Mouse (Mus musculus): ENCODE measurements around the gene Vangl1. TPM values are rescaled to one million over a fixed set of nuclear protein-coding genes. Genes with fewer than 3 reads are reported as not detected.
"Not testable (repeated sequence)": the region's sequence is repeated elsewhere in the genome, so short reads cannot be mapped to it uniquely, and the experiment has no call there.

The Vangl1 gene
- polyA plus RNA-seq, 1 experiment from 2014 or later, result 15.1 TPM

DNA sequence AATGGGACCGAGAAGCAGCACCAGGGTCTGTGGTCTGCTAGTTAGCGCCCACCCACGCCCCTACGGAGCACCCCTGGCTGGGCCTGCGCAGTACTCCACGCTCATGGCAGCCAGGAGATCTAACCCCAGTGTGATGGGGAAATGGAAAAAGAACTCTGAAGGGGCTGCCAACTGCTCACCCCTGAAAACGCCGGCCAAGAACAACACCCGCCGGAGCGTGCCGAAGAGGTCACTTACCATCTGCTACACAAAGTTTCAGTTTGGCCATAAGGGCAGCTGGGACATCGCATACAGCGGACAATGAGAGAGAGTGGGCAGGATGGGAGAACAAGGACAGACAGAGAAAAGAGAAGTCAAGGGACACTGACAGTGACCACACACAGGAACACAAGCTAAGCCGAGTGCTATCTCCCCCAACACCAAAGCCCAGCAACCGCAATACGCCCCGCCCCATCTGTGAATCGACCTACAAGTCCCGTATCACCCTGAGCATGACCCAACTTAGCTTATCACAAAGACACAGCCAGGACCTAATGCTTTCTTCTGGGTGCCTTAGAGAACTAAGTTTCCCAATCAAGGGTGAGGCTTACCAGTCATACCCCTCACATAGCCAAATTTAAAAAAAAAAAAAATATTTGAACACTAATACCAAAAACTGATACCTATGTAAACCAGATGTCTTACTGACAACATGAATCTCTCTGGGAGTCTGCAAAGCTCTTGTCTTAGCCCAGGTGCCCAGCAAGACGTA, 38.8 kb downstream of the Vangl1 start:
- Histone ChIP-seq H3K9ac (no peak overlapping the region), H3K4me3 (replicated peaks) (no peak overlapping the region), H3K9me3 (no peaks in the 10 kb centered on the region), H3K4me1 (replicated peaks) (peaks cover 22% of the 10 kb centered on the region), H3K27ac (no peak overlapping the region), H3K4me2 (replicated peaks) (no peak overlapping the region), H3K27me3 (replicated peaks) (no peaks in the 10 kb centered on the region), H3K36me3 (peaks cover 14% of the 10 kb centered on the region)
- 87% methylated on average over 21 of the region's 21 CpGs for WGBS
- ATAC-seq, result peak; percentile 69; the same call in 1 of the 2 replicates

DNA sequence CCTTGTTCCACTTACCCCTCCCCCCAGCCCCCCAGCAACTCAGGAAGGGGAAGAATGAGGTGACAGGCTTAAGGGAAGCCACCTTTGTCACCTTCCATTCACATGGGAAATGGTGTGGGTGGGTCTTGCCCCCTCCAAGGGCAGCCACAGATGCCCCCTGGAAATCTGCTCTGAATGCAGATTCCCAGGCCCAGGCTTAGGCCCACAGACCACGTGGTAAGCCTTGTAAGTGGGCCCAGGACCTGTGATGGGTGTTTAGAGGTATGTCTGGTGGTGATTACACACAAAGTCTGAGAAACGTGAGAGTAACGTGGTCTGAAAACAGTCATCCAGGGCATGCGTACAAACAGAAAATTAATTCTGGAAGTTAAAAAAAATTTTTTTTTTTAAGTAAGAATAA, 39.6 kb downstream of the Vangl1 start:
- no peak for ATAC-seq
- no peak overlapping the region for H3K4me2 ChIP-seq (replicated peaks)
- 74% methylated on average over 4 of the region's 4 CpGs for WGBS

DNA sequence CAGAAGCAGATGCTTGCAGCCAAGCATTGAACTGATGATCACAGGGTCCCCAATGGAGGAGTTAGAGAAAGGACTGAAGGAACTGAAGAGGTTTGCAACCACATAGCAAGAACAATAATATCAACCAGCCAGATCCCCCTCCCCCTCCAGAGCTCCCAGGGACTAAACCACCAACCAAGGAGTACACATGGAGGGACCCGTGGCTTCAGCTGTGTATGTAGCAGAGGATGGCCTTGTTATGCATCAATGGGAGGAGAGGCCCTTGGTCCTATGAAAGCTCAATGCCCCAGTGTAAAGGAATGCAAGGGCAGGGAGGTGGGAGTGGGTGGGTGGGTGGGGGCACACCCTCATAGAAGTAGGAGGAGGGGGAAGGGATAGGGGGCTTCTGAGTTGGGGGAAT, 40.6 kb downstream of the Vangl1 start:
- ATAC-seq; H3K27ac ChIP-seq; H3K27me3 ChIP-seq (replicated peaks); H3K4me2 ChIP-seq (replicated peaks); H3K9me3 ChIP-seq; H3K9ac ChIP-seq; H3K4me3 ChIP-seq (replicated peaks): not testable (repeated sequence)
- peaks cover 17% of the 10 kb centered on the region for H3K4me1 ChIP-seq (replicated peaks)
- 93% methylated on average over 1 of the region's 1 CpGs for WGBS
- H3K36me3 ChIP-seq, result peaks cover 20% of the 10 kb centered on the region

More for the DNA sequence above, 39.6 kb downstream of the Vangl1 start:
- Histone ChIP-seq H3K27me3 (replicated peaks) (no peaks in the 10 kb centered on the region), H3K4me3 (replicated peaks) (no peak overlapping the region), H3K9me3 (no peaks in the 10 kb centered on the region), H3K4me1 (replicated peaks) (peaks cover 19% of the 10 kb centered on the region), H3K27ac (no peak overlapping the region), H3K36me3 (peaks cover 20% of the 10 kb centered on the region), H3K9ac (no peak overlapping the region)

DNA sequence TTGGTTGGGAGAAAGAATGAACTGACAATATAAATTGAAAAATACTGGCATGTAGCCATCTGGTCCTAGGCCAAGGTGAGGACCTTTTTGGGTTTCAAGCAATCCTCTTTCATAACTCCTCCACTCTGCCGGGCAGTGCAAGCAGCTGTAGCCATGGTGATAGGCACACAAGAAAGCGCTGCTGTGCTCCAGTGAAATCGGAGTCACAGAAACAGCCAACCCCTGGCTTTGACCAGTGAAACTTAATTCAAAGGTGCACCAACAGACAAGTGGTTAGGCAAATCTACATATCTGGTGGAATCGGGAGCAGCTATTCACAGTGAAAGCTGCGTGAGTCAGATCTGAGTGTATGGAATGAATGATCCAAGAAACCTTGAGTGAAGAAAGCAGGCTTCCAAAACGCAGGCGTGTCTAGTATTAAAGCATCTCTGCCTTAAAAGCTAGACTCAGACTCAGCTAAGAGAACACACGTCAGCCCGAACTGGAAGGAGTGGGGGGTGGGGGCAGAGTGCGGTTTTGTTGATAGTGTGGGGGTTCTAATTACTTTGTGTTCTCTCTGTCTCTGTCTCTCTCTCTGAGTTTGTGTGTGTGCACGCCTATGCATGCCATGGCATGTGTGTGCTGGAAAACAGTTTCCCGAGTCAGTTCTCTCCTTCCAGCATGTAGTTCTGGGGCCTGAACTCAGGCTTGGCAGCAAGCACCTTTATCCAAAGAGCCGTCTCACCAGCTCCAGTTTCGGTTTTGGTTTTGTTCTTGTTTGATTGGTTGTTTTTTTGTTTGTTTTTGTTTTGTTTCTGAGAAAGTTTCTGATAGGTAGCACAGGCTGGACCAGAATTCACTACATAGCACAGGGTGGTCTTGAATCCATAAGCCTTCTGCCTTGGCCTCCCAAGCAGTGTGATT, 44.8 kb downstream of the Vangl1 start:
- Histone ChIP-seq H3K4me3 (replicated peaks) (no peak overlapping the region), H3K27ac (peak overlapping the region; percentile 14; the same call in 1 of the 2 replicates), H3K4me2 (replicated peaks) (no peak overlapping the region), H3K4me1 (replicated peaks) (0 out of 2 replicates have a peak, but pooled peaks cover 5% of the 10 kb centered on the region), H3K9me3 (no peaks in the 10 kb centered on the region), H3K9ac (no peak overlapping the region), H3K36me3 (peaks cover 27% of the 10 kb centered on the region), H3K27me3 (replicated peaks) (no peaks in the 10 kb centered on the region)
- peak; percentile 73 for ATAC-seq
- WGBS, result 67% methylated on average over 14 of the region's 14 CpGs

DNA sequence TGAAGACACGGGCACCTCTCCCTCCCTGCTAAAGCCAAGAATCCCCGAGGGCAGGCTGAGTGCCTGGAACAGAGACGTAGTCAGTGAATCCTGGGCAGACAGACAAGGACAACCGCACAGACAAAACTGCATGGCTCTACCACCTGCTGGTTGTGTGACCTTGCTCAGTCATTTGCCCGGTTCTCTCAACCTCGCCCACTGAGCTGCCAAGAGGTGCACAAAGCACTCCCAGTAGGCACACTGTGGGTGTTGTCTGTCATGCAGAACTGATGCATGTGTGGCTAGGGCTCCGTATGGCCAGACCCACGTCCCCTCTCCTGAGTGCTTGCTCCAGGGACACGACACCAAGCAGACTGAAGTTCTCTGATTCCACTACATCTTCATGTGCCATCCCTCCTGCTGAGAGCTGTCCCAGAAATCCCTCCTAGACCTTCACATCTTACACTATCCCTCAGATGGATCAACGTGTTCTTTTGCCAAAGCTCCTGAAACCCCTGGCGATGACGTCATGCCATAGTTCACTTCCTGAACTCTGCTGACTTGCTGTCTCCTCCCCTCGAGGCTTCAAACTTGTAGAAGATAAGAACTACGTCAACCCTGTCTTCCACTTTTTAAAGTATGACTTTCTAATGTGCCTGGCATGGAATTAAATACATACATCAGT, 45.6 kb downstream of the Vangl1 start:
- H3K9ac ChIP-seq, result no peak overlapping the region
- no peaks in the 10 kb centered on the region for H3K9me3 ChIP-seq
- H3K4me3 ChIP-seq (replicated peaks), result no peak overlapping the region
- peak; percentile 37; the same call in 1 of the 2 replicates for ATAC-seq
- no peak overlapping the region for H3K4me2 ChIP-seq (replicated peaks)
- H3K36me3 ChIP-seq, result peaks cover 27% of the 10 kb centered on the region
- H3K27me3 ChIP-seq (replicated peaks), result no peaks in the 10 kb centered on the region
- 76% methylated on average over 14 of the region's 14 CpGs for WGBS
- H3K27ac ChIP-seq, result no peak overlapping the region
- H3K4me1 ChIP-seq (replicated peaks), result 0 out of 2 replicates have a peak, but pooled peaks cover 5% of the 10 kb centered on the region

DNA sequence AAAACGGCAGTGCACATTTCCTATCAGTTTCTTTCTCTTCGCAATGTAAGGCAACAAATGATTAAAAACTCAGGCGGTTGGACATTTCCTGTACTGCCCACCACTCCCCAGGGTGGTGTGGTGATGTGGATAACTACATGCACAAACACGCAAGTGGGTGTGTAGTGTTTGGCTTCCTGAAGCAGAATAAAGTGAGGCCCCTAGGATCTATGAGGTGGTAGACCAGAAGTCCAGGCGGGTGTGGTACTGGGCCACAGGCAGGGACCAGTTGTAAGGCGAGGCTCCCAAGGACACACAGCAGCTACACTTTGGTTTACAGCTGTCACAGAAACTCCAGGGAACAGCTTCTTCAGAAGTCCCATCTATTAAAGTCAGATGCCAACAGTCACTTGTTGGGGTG, 46.8 kb downstream of the Vangl1 start:
- Histone ChIP-seq H3K4me3 (replicated peaks) (no peak overlapping the region), H3K4me2 (replicated peaks) (no peak overlapping the region), H3K9me3 (no peaks in the 10 kb centered on the region), H3K27me3 (replicated peaks) (no peaks in the 10 kb centered on the region), H3K9ac (no peak overlapping the region), H3K4me1 (replicated peaks) (0 out of 2 replicates have a peak, but pooled peaks cover 5% of the 10 kb centered on the region), H3K36me3 (peaks cover 21% of the 10 kb centered on the region), H3K27ac (no peak overlapping the region)
- no peak for ATAC-seq
- 81% methylated on average over 6 of the region's 6 CpGs for WGBS

DNA sequence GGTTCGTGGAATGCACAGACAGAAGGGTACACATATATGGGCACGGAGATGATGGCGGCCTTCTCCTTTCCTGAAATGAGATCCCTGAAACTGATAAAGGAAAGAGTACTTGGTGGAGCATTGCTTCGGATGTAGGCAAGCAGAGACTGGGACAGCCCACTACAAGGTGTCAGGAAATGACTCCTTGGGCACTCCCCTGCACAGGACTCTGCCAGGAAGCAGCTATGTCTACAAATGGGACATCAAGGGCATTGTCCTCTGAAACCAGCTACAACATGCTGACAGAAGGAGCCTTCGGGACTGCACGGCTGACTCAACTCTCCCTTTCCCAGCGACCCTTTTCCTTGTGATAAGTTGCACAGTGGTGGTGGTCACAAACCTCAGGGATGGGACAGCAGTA, 47.8 kb downstream of the Vangl1 start:
- 84% methylated on average over 7 of the region's 7 CpGs for WGBS
- Histone ChIP-seq H3K9ac (no peak overlapping the region), H3K36me3 (peaks cover 19% of the 10 kb centered on the region; the same call in 1 of the 2 replicates), H3K27ac (no peak overlapping the region), H3K27me3 (replicated peaks) (no peaks in the 10 kb centered on the region), H3K9me3 (no peaks in the 10 kb centered on the region), H3K4me1 (replicated peaks) (0 out of 2 replicates have a peak, but pooled peaks cover 5% of the 10 kb centered on the region), H3K4me3 (replicated peaks) (no peak overlapping the region), H3K4me2 (replicated peaks) (no peak overlapping the region)
- no peak for ATAC-seq

DNA sequence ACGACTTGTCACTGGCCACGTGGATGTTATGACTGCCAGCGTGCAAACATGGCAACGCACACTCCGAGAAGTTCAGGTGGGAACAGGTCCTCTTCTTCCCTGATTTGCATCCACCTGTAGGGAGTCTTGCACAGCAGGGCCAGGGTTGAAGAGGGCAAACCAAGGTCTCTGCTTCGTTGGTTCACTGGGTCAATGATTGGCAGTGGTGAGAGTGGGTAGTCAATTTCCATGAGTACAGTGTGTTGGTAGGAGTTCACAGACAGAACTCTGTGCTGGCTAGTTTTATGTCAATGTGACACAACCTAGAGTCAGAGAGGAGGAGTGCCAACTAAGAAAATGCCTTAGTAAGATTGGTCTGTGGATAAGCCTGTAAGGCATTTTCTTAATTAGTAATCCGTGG, 50.4 kb downstream of the Vangl1 start:
- Histone ChIP-seq H3K4me1 (replicated peaks) (peaks cover 8% of the 10 kb centered on the region; the same call in 1 of the 2 replicates), H3K9ac (no peak overlapping the region), H3K27me3 (replicated peaks) (no peaks in the 10 kb centered on the region), H3K27ac (no peak overlapping the region), H3K9me3 (no peaks in the 10 kb centered on the region), H3K4me3 (replicated peaks) (no peak overlapping the region), H3K36me3 (peaks cover 10% of the 10 kb centered on the region; the same call in 1 of the 2 replicates), H3K4me2 (replicated peaks) (no peak overlapping the region)
- 83% methylated on average over 7 of the region's 7 CpGs for WGBS
- 0 out of 2 replicates have a peak, but pooled peaks have one; percentile 9 for ATAC-seq

DNA sequence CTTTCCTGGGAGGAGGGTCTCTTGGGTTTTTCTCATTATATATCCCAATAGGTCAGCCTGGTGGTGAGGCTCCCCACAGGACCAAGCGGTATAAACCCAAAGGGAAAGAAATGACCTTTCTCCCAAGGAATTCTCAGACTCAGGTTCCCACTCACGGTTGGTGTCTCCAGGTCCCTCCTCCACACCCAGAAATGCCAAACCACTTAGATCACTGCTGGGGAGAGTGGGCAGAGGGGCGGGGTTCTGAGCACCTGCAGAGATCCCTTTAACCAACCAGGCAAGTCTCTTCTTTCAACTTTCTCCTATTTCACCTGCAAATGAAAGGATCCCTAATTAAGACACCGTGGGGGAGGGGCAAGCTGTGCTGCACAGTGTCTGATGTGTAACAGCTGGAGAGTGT, 51.6 kb downstream of the Vangl1 start:
- Histone ChIP-seq H3K4me2 (replicated peaks) (peak overlapping the region; percentile 42), H3K27me3 (replicated peaks) (no peaks in the 10 kb centered on the region), H3K9ac (no peak overlapping the region), H3K4me1 (replicated peaks) (peaks cover 10% of the 10 kb centered on the region; the same call in 1 of the 2 replicates), H3K27ac (peak overlapping the region; percentile 55; the same call in 1 of the 2 replicates), H3K36me3 (peaks cover 7% of the 10 kb centered on the region; the same call in 1 of the 2 replicates), H3K9me3 (no peaks in the 10 kb centered on the region), H3K4me3 (replicated peaks) (no peak overlapping the region)
- ATAC-seq, result peak; percentile 80
- WGBS, result 28% methylated on average over 4 of the region's 4 CpGs

DNA sequence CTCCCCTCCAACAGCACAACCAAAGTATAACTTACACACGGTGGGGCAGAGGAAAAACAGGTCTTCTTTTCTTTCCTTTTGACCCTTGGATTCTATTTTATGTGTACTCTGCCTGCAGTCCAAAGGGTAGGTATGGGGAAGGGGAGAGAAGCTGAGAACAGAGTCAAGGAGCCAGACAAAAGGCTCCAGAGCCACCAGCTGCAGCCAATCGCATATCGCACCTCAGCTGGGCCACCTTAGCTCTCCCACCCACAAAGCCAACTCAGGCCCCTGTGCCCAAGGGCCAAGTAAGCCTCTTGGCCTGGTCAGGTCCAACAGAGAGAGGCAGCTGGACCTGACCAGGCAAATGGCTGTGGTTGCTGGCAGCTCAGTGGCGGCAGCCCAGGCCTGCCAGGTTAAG, 52.0 kb downstream of the Vangl1 start:
- Histone ChIP-seq H3K27me3 (replicated peaks) (no peaks in the 10 kb centered on the region), H3K4me2 (replicated peaks) (peak overlapping the region; percentile 42), H3K4me3 (replicated peaks) (no peak overlapping the region), H3K36me3 (peaks cover 7% of the 10 kb centered on the region; the same call in 1 of the 2 replicates), H3K27ac (peak overlapping the region; percentile 55), H3K4me1 (replicated peaks) (peaks cover 10% of the 10 kb centered on the region; the same call in 1 of the 2 replicates), H3K9me3 (no peaks in the 10 kb centered on the region), H3K9ac (no peak overlapping the region)
- 48% methylated on average over 4 of the region's 4 CpGs for WGBS
- ATAC-seq, result peak; percentile 68

DNA sequence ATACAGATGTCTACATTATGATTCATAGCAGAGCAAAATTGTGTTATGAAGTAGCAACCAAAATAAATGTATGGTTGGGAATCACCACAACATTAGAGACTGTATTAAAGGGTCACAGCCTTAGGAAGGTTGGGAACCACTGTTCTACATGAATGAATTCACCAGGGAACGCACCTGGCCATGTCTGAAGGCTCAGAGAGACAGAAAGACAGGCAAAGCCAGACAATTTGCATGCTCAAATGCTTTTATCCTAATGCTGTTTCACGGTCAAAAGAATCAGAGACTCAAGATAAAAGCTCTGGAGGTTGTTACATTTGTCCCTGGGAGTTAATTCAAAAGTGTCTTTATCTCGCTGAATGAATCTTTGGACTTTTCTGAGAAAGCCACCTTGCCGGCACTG, 52.6 kb downstream of the Vangl1 start:
- WGBS, result 67% methylated on average over 4 of the region's 4 CpGs
- H3K36me3 ChIP-seq, result 0 out of 2 replicates have a peak, but pooled peaks cover 1% of the 10 kb centered on the region
- H3K4me3 ChIP-seq (replicated peaks), result no peak overlapping the region
- ATAC-seq, result no peak
- no peaks in the 10 kb centered on the region for H3K9me3 ChIP-seq
- H3K4me2 ChIP-seq (replicated peaks), result no peak overlapping the region
- H3K27ac ChIP-seq, result peak overlapping the region; percentile 55
- no peaks in the 10 kb centered on the region for H3K27me3 ChIP-seq (replicated peaks)
- no peak overlapping the region for H3K9ac ChIP-seq
- peaks cover 10% of the 10 kb centered on the region; the same call in 1 of the 2 replicates for H3K4me1 ChIP-seq (replicated peaks)
